Comparison of ENCODE assay signal across 10 mouse cellular contexts in the genomic region with DNA sequence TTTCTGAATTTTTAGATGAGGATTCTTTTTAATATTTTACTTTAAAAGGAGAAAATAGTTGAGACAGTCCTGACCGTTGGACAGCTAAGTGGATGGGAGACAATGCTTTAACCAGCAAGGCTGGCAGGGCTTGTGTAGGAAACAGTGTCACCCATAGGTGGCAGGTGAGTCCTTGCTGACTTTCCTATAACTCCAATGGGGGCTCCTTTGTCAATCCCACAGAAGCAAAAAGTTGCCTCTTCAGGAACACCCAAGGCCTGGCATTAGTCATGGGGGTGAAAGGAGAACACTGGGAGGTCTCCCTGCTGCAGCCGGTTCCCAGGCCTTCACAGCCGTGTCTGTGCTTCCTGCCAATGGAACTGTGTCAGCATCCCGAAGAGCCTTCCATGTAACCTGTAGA. TPM values are rescaled to one million over a fixed set of nuclear protein-coding genes. Genes with fewer than 3 reads are reported as not detected.
A peak's percentile ranks its signal among the peaks of the same experiment; 100 is the strongest.
DNase-seq lines count a peak whose midpoint lies in the region; ATAC-seq and TF ChIP-seq lines count a peak whose summit lies in the region.
"Had no signal": no experiment of that assay in that cellular context is flagged by ENCODE, and none has a peak within 500 bp of the region (broad histone marks: within the 10 kb centered on the region; RNA-seq: fewer than 3 reads in every experiment).

No protein-coding gene starts in this region.

- no peak overlapping the region for H3K4me3 ChIP-seq in heart, adult 2 months
- no peak overlapping the region for H3K4me3 ChIP-seq in heart, embryonic 12.5 days
- H3K4me3 ChIP-seq in ES-E14 (ENCODE audit: insufficient read depth in 1 of 2, low read depth in 1 of 2, low read length in 2 of 2, poor library complexity in 1 of 2, severe bottlenecking in 1 of 2) = peak overlapping the region; percentile 12 to 33; a peak in 2 of 4 replicates
- H3K4me3 ChIP-seq in forebrain, embryonic 12.5 days (replicated peaks) = no peak overlapping the region
- H3K4me3 ChIP-seq in stomach, postnatal 0 days (ENCODE audit: low read depth, low read length) = no peak overlapping the region
- H3K4me3 ChIP-seq: limb, embryonic 13.5 days; stomach, embryonic 15.5 days had no signal

- intact Hi-C loops in heart, adult 2 months (cut with DNase I) = loop anchor here (5.0 kb wide), 1 partner anchor 104 kb away; the partner anchor contains the start of gene Rpp38

- peak in 1 of 2 experiments; percentile 20 for DNase-seq in heart, adult 2 months
- peak; percentile 45 for DNase-seq in ES-E14 (ENCODE audit: low read depth, low spot score)
- peak; percentile 19 for DNase-seq in kidney, postnatal 14 days
- no peak for DNase-seq in stomach, postnatal 0 days (ENCODE audit: low spot score)
- no peak for DNase-seq in layer of hippocampus, adult 9-10 months (ENCODE audit: low spot score)
- no peak for DNase-seq in thymus, postnatal 36 days

- no peaks in the 10 kb centered on the region for H3K4me1 ChIP-seq in heart, adult 2 months (ENCODE audit: control insufficient read depth, insufficient read depth, low read length)
- no peaks in the 10 kb centered on the region for H3K4me1 ChIP-seq in heart, embryonic 12.5 days (replicated peaks)
- H3K4me1 ChIP-seq in ES-E14 (ENCODE audit: control insufficient read depth in 2 of 2, insufficient read depth in 2 of 2, low read length in 2 of 2, poor library complexity in 1 of 2) = no peaks in the 10 kb centered on the region
- H3K4me1 ChIP-seq in forebrain, embryonic 12.5 days = no peaks in the 10 kb centered on the region
- no peaks in the 10 kb centered on the region for H3K4me1 ChIP-seq in stomach, postnatal 0 days (replicated peaks; ENCODE audit: control insufficient read depth, insufficient read depth)
- H3K4me1 ChIP-seq: limb, embryonic 13.5 days; stomach, embryonic 15.5 days had no signal

- H3K4me2 ChIP-seq in heart, embryonic 12.5 days = no peak overlapping the region
- H3K4me2 ChIP-seq in forebrain, embryonic 12.5 days = no peak overlapping the region
- no peak overlapping the region for H3K4me2 ChIP-seq in stomach, postnatal 0 days (replicated peaks; ENCODE audit: low read depth)
- H3K4me2 ChIP-seq: limb, embryonic 13.5 days; stomach, embryonic 15.5 days had no signal

- H3K27ac ChIP-seq in heart, adult 2 months = no peak overlapping the region
- no peak overlapping the region for H3K27ac ChIP-seq in heart, embryonic 12.5 days (ENCODE audit: poor library complexity, severe bottlenecking)
- H3K27ac ChIP-seq in ES-E14 (ENCODE audit: insufficient read depth, low read depth, low read length, poor library complexity, severe bottlenecking) = no peak overlapping the region
- H3K27ac ChIP-seq in forebrain, embryonic 12.5 days = no peak overlapping the region
- no peak overlapping the region for H3K27ac ChIP-seq in stomach, postnatal 0 days (replicated peaks)
- H3K27ac ChIP-seq: limb, embryonic 13.5 days; stomach, embryonic 15.5 days had no signal

- no peak for ATAC-seq in heart, embryonic 12.5 days (ENCODE audit: insufficient number of reproducible peaks, low FRiP score)
- ATAC-seq in forebrain, embryonic 12.5 days (ENCODE audit: low FRiP score) = peak; percentile 68
- no peak for ATAC-seq in stomach, postnatal 0 days (ENCODE audit: low FRiP score, low TSS enrichment)

- 48% methylated on average over 4 of the region's 4 CpGs for WGBS in heart, adult 2 months
- 63% methylated on average over 4 of the region's 4 CpGs for WGBS in heart, embryonic 12.5 days
- 77% methylated on average over 4 of the region's 4 CpGs for WGBS in forebrain, embryonic 12.5 days
- whole genome bisulfite sequencing in stomach, postnatal 0 days = 66% methylated on average over 4 of the region's 4 CpGs

- peak; percentile 67 for TF ChIP-seq CTCF in heart, adult 2 months (IDR thresholded peaks at IDR 0.05)
- TF ChIP-seq CTCF in stomach, postnatal 0 days (IDR thresholded peaks at IDR 0.05; ENCODE audit: low read depth) = peak; percentile 58

- in situ Hi-C loops in ES-E14 (cut with MboI; ENCODE audit: low sequenced_read_pairs in 2 of 2, unreplicated experiment in 2 of 2) = no loop called here

- H3K9ac ChIP-seq in heart, adult 2 months (ENCODE audit: low read depth, low read length) = no peak overlapping the region
- H3K9ac ChIP-seq in heart, embryonic 12.5 days = no peak overlapping the region
- no peak overlapping the region; the same call in 1 of the 2 replicates for H3K9ac ChIP-seq in ES-E14 (ENCODE audit: insufficient read depth, low read depth, low read length, poor library complexity, severe bottlenecking)
- no peak overlapping the region for H3K9ac ChIP-seq in forebrain, embryonic 12.5 days
- no peak overlapping the region for H3K9ac ChIP-seq in stomach, postnatal 0 days (ENCODE audit: low read length)
- H3K9ac ChIP-seq: limb, embryonic 13.5 days; stomach, embryonic 15.5 days had no signal

- no peaks in the 10 kb centered on the region for H3K9me3 ChIP-seq in heart, embryonic 12.5 days (replicated peaks)
- no peaks in the 10 kb centered on the region for H3K9me3 ChIP-seq in ES-E14 (ENCODE audit: control insufficient read depth, insufficient read depth, low read depth, low read length)
- H3K9me3 ChIP-seq in forebrain, embryonic 12.5 days = no peaks in the 10 kb centered on the region
- H3K9me3 ChIP-seq in stomach, postnatal 0 days (ENCODE audit: control insufficient read depth, low read length) = no peaks in the 10 kb centered on the region
- H3K9me3 ChIP-seq: limb, embryonic 13.5 days; stomach, embryonic 15.5 days had no signal

- H3K27me3 ChIP-seq in heart, adult 2 months (ENCODE audit: control insufficient read depth, insufficient read depth, low read length) = no peaks in the 10 kb centered on the region
- no peaks in the 10 kb centered on the region for H3K27me3 ChIP-seq in heart, embryonic 12.5 days (replicated peaks)
- no peaks in the 10 kb centered on the region for H3K27me3 ChIP-seq in forebrain, embryonic 12.5 days
- no peaks in the 10 kb centered on the region for H3K27me3 ChIP-seq in stomach, postnatal 0 days (ENCODE audit: control insufficient read depth, insufficient read depth, low read length)
- H3K27me3 ChIP-seq: limb, embryonic 13.5 days; stomach, embryonic 15.5 days had no signal

- no peaks in the 10 kb centered on the region for H3K36me3 ChIP-seq in heart, adult 2 months (ENCODE audit: control insufficient read depth, insufficient read depth, low read length)
- H3K36me3 ChIP-seq in heart, embryonic 12.5 days = peaks cover 29% of the 10 kb centered on the region
- no peaks in the 10 kb centered on the region for H3K36me3 ChIP-seq in ES-E14 (ENCODE audit: control insufficient read depth, insufficient read depth, low read length, poor library complexity, severe bottlenecking)
- peaks cover 22% of the 10 kb centered on the region for H3K36me3 ChIP-seq in forebrain, embryonic 12.5 days (replicated peaks)
- H3K36me3 ChIP-seq in stomach, postnatal 0 days (ENCODE audit: control insufficient read depth, insufficient read depth, low read length) = 0 out of 2 replicates have a peak, but pooled peaks cover 3% of the 10 kb centered on the region

- TF ChIP-seq POLR2A in heart, adult 2 months (IDR thresholded peaks at IDR 0.05; ENCODE audit: insufficient read depth, low read depth, low read length) = no peak

- no peak for TF ChIP-seq EP300 in heart, adult 2 months (IDR thresholded peaks at IDR 0.05; ENCODE audit: insufficient read depth, low read depth, low read length)
- TF ChIP-seq EP300 in stomach, postnatal 0 days (optimal IDR thresholded peaks at IDR 0.05) = no peak

- H3K79me2 ChIP-seq in heart, adult 2 months (replicated peaks; ENCODE audit: control insufficient read depth, insufficient read depth, low read length) = no peaks in the 10 kb centered on the region

TF ChIP-seq in ES-E14, 5 proteins besides CTCF, POLR2A, EP300 and RAD21:
- TF ChIP-seq HCFC1 (IDR thresholded peaks at IDR 0.05; ENCODE audit: borderline replicate concordance, insufficient read depth, low read length) (no peak), ZC3H11A (IDR thresholded peaks at IDR 0.05; ENCODE audit: borderline replicate concordance, low read depth, low read length) (no peak), ZNF384 (IDR thresholded peaks at IDR 0.05; ENCODE audit: low read depth, low read length) (no peak), MAFK (IDR thresholded peaks at IDR 0.05; ENCODE audit: insufficient read depth, low read depth, low read length) (no peak), CHD2 (IDR thresholded peaks at IDR 0.05; ENCODE audit: low read depth, low read length) (no peak)

RNA-seq across cellular contexts. Expression of gene Nmt2, which starts 55.5 kb away (rescaled TPM):
- total RNA-seq in heart, adult 2 months (2021) = 10 to 100 TPM in 1 of 2 experiments, 1 to 10 TPM in 1; 7.8 to 10.4 TPM
- polyA plus RNA-seq in heart, adult 2 months (2012; rRNA removed) = 3.7 and 5.6 TPM in 2 replicates
- polyA plus RNA-seq in heart, embryonic 12.5 days (2016; fragmentation: Nextera tagmentation; extraction: Ambion mirVana) = 36.1 and 36.5 TPM in 2 replicates
- total RNA-seq in ES-E14 (2012; rRNA removed) = 34.1 and 36.8 TPM in 2 replicates
- 64.2 and 66.9 TPM in 2 replicates for polyA plus RNA-seq in forebrain, embryonic 12.5 days (2016; fragmentation: Nextera tagmentation; extraction: Ambion mirVana)
- 23.8 and 24.0 TPM in 2 replicates for polyA plus RNA-seq in stomach, postnatal 0 days (2015; fragmentation: Nextera tagmentation; extraction: Ambion mirVana)

Comparison
In these comparisons a context has a peak if more than half of its experiments do, and no peak if none do; other contexts are left out.
1. DNase-seq: peak in ES-E14 (single experiment) and kidney, postnatal 14 days (single experiment); none in stomach, postnatal 0 days (single experiment), layer of hippocampus, adult 9-10 months (single experiment) and thymus, postnatal 36 days (0 of 2).
2. H3K4me3 ChIP-seq: peak in ES-E14 (2 of 2); none in heart, adult 2 months (single experiment), heart, embryonic 12.5 days (single experiment), forebrain, embryonic 12.5 days (single experiment) and stomach, postnatal 0 days (single experiment).